Mouse (Mus musculus) thymus, adult 2 months (tissue): ENCODE measurements around the gene Btbd9. TPM values are rescaled to one million over a fixed set of nuclear protein-coding genes. Genes with fewer than 3 reads are reported as not detected.

Experiments used
- DNase-seq: peaks from one replicate; pipeline ENCODE4 v3.0.0; 2021
- H3K27ac ChIP-seq: fragments of 200-500 bp; 2 replicates; pipeline ENCODE4 v1.5.1; 2012; ENCODE audit warnings: low read length, control low read depth; ENCODE audit not compliant: control insufficient read depth, insufficient read depth
- H3K27me3 ChIP-seq: fragments of 200-500 bp; 2 replicates; pipeline ENCODE4 v1.6.1; 2012; ENCODE audit warnings: mild to moderate bottlenecking, low read length, moderate library complexity, mixed read lengths; ENCODE audit not compliant: control insufficient read depth, insufficient read depth
- H3K36me3 ChIP-seq: fragments of 200-500 bp; 2 replicates; pipeline ENCODE4 v1.6.1; 2012; ENCODE audit warnings: mild to moderate bottlenecking, low read length, moderate library complexity; ENCODE audit not compliant: control insufficient read depth, insufficient read depth
- H3K4me1 ChIP-seq: fragments of 200-500 bp; replicated peaks from 2 replicates; pipeline ENCODE4 v1.6.1; 2012; ENCODE audit warnings: low read length; ENCODE audit not compliant: control insufficient read depth, insufficient read depth
- H3K4me3 ChIP-seq: fragments of 200-500 bp; 2 replicates; pipeline ENCODE4 v1.5.1; 2012; ENCODE audit warnings: mild to moderate bottlenecking, low read length, control low read depth, moderate library complexity; ENCODE audit not compliant: control insufficient read depth, insufficient read depth
- CTCF ChIP-seq: fragments of 200-500 bp; IDR thresholded peaks from 2 replicates; pipeline ENCODE4 v1.5.1; 2012; ENCODE audit warnings: mild to moderate bottlenecking, control low read depth, low read length, moderate library complexity, borderline replicate concordance; ENCODE audit not compliant: control insufficient read depth, poor library complexity, insufficient read depth; ENCODE audit errors: extremely low read depth
- POLR2A ChIP-seq: fragments of 200-500 bp; IDR thresholded peaks from 2 replicates; pipeline ENCODE4 v1.6.1; 2012; ENCODE audit warnings: mild to moderate bottlenecking, low read length, control low read depth, moderate library complexity; ENCODE audit not compliant: control insufficient read depth, poor library complexity, insufficient read depth; ENCODE audit errors: extremely low read depth
- WGBS: fragments of 180-500 bp; shearing (Covaris S2); methylation state at CpG from one replicate; pipeline ENCODE4 v1.1.7; 2018; 5-methylcytosine and 5-hydroxymethylcytosine counted together
- polyA plus RNA-seq: library from polyadenylated mRNA; depleted of rRNA; stranded (reverse); fragments of >200 nt; gene quantifications from 2 replicates; pipeline ENCODE4 v1.2.3, GENCODE M21; 2012

Btbd9 gene
- polyA plus RNA-seq, 1 experiment, result 29.1 TPM

- no peak for TF ChIP-seq CTCF
- TF ChIP-seq POLR2A, result no peak
- Histone ChIP-seq H3K27me3 (no peaks in the 10 kb centered on the region), H3K4me3 (no peak overlapping the region), H3K27ac (no peak overlapping the region), H3K4me1 (0 out of 2 replicates have a peak, but pooled peaks cover 2% of the 10 kb centered on the region), H3K36me3 (no peaks in the 10 kb centered on the region)
- DNase-seq, result no peak
- 95% methylated on average over 1 of the region's 1 CpGs for WGBS
Observed at GRCm38 (mm10) chr17:30610739-30611138, 34.5 kb upstream of the Btbd9 start.

- WGBS, result 97% methylated on average over 5 of the region's 5 CpGs
- Histone ChIP-seq H3K27me3 (no peaks in the 10 kb centered on the region), H3K27ac (no peak overlapping the region), H3K4me1 (0 out of 2 replicates have a peak, but pooled peaks cover 2% of the 10 kb centered on the region), H3K4me3 (no peak overlapping the region), H3K36me3 (no peaks in the 10 kb centered on the region)
- no peak for DNase-seq
- TF ChIP-seq POLR2A (no peak), CTCF (no peak)
Observed at GRCm38 (mm10) chr17:30609980-30610307, 33.7 kb upstream of the Btbd9 start.

GRCm38 (mm10) chr17:30609305-30609979, 33.2 kb upstream of the Btbd9 start:
- TF ChIP-seq CTCF (no peak), POLR2A (no peak)
- no peak overlapping the region for H3K27ac ChIP-seq
- 93% methylated on average over 16 of the region's 16 CpGs for WGBS
- H3K27me3 ChIP-seq, result no peaks in the 10 kb centered on the region
- DNase-seq, result no peak
- no peaks in the 10 kb centered on the region for H3K36me3 ChIP-seq
- H3K4me1 ChIP-seq, result 0 out of 2 replicates have a peak, but pooled peaks cover 2% of the 10 kb centered on the region
- no peak overlapping the region for H3K4me3 ChIP-seq

GRCm38 (mm10) chr17:30607909-30608495, 31.7 kb upstream of the Btbd9 start:
- TF ChIP-seq POLR2A (no peak), CTCF (no peak)
- H3K4me1 ChIP-seq, result 0 out of 2 replicates have a peak, but pooled peaks cover 2% of the 10 kb centered on the region

GRCm38 (mm10) chr17:30607330-30607729, 31.0 kb upstream of the Btbd9 start:
- no peaks in the 10 kb centered on the region for H3K27me3 ChIP-seq
- 0 out of 2 replicates have a peak, but pooled peaks cover 2% of the 10 kb centered on the region for H3K4me1 ChIP-seq
- peaks cover 13% of the 10 kb centered on the region for H3K36me3 ChIP-seq
- TF ChIP-seq POLR2A, result no peak
- no peak for TF ChIP-seq CTCF
- H3K27ac ChIP-seq, result no peak overlapping the region
- WGBS, result 99% methylated on average over 7 of the region's 7 CpGs
- no peak overlapping the region for H3K4me3 ChIP-seq
- no peak for DNase-seq

More at GRCm38 (mm10) chr17:30607909-30608495, 31.7 kb upstream of the Btbd9 start:
- WGBS, result 92% methylated on average over 8 of the region's 8 CpGs
- Histone ChIP-seq H3K36me3 (peaks cover 7% of the 10 kb centered on the region), H3K27ac (no peak overlapping the region), H3K4me3 (no peak overlapping the region), H3K27me3 (no peaks in the 10 kb centered on the region)
- no peak for DNase-seq

GRCm38 (mm10) chr17:30606634-30607081, 30.4 kb upstream of the Btbd9 start:
- H3K27ac ChIP-seq, result no peak overlapping the region
- 97% methylated on average over 8 of the region's 8 CpGs for WGBS
- DNase-seq, result no peak
- H3K4me1 ChIP-seq, result no peaks in the 10 kb centered on the region
- no peak overlapping the region for H3K4me3 ChIP-seq
- TF ChIP-seq POLR2A (no peak), CTCF (no peak)
- H3K36me3 ChIP-seq, result peaks cover 13% of the 10 kb centered on the region
- no peaks in the 10 kb centered on the region for H3K27me3 ChIP-seq
